Mouse (Mus musculus) c-Kit-positive CD71-positive TER-119-negative erythroid progenitor cells, embryonic 14.5 days (primary cell): ENCODE data around the gene Ctf2.
"Not testable (repeated sequence)": the region's sequence is repeated elsewhere in the genome, so short reads cannot be mapped to it uniquely, and the experiment has no call there.

Experiments used
- DNase-seq: peaks from one replicate; pipeline ENCODE4 v3.0.0-alpha.2; 2013; ENCODE audit warnings: low read depth

The Ctf2 gene

GRCm38 (mm10) chr7:127712461-127713385, 19.2 kb downstream of the Ctf2 start, which contains the start of gene Ctf1:
TSS of gene Ctf1 (plus strand) at chr7:127712736.
- peak; percentile 65 for DNase-seq

GRCm38 (mm10) chr7:127711456-127711855, 20.5 kb downstream of the Ctf2 start:
- DNase-seq, result no peak

GRCm38 (mm10) chr7:127711031-127711430, 20.9 kb downstream of the Ctf2 start:
- DNase-seq, result no peak

- DNase-seq, result no peak
Observed at GRCm38 (mm10) chr7:127709261-127709979, 22.5 kb downstream of the Ctf2 start.

- peak; percentile 76 for DNase-seq
Observed at GRCm38 (mm10) chr7:127708207-127709078, 23.5 kb downstream of the Ctf2 start, which contains the start of gene Bcl7c. TSS of gene Bcl7c (minus strand) at chr7:127708933.

- DNase-seq, result no peak
Observed at GRCm38 (mm10) chr7:127707957-127708206, 24.1 kb downstream of the Ctf2 start.

- no peak for DNase-seq
Observed at GRCm38 (mm10) chr7:127707045-127707956, 24.7 kb downstream of the Ctf2 start.

- DNase-seq, result no peak
Observed at GRCm38 (mm10) chr7:127705706-127706105, 26.3 kb downstream of the Ctf2 start.

GRCm38 (mm10) chr7:127704598-127704997, 27.4 kb downstream of the Ctf2 start:
- no peak for DNase-seq

- no peak for DNase-seq
Observed at GRCm38 (mm10) chr7:127703561-127704178, 28.3 kb downstream of the Ctf2 start.

- no peak for DNase-seq
Observed at GRCm38 (mm10) chr7:127700712-127701331, 31.1 kb downstream of the Ctf2 start.

- DNase-seq, result no peak
Observed at GRCm38 (mm10) chr7:127698986-127699385, 33.0 kb downstream of the Ctf2 start.

GRCm38 (mm10) chr7:127693730-127694129, 38.2 kb downstream of the Ctf2 start:
- DNase-seq, result not testable (repeated sequence)

- no peak for DNase-seq
Observed at GRCm38 (mm10) chr7:127693290-127693689, 38.7 kb downstream of the Ctf2 start.

GRCm38 (mm10) chr7:127691221-127691989, 40.6 kb downstream of the Ctf2 start:
- DNase-seq, result no peak

GRCm38 (mm10) chr7:127689626-127690280, 42.2 kb downstream of the Ctf2 start:
- DNase-seq, result no peak

GRCm38 (mm10) chr7:127688935-127689334, 43.0 kb downstream of the Ctf2 start:
- DNase-seq, result no peak

- DNase-seq, result no peak
Observed at GRCm38 (mm10) chr7:127686740-127687449, 45.1 kb downstream of the Ctf2 start.
